Mouse (Mus musculus): ENCODE data around the gene Mup8. TPM values are rescaled to one million over a fixed set of nuclear protein-coding genes. Genes with fewer than 3 reads are reported as not detected.

Mup8 gene
- not detected in 2 replicates for polyA plus RNA-seq (2012; rRNA removed)

GRCm38 (mm10) chr4:60222499-60222898 lies at the start of gene Mup8:
Gene Mup8 (minus strand): TSS chr4:60222599.

Other genes starting within 250 kb of the Mup8 start
- not detected in 2 replicates for gene Mup7, start 152.1 kb downstream of the Mup8 start, polyA plus RNA-seq (2012; rRNA removed)
- not detected in 2 replicates for gene Mup2, start 68.3 kb downstream of the Mup8 start, polyA plus RNA-seq (2012; rRNA removed)
- gene Mup9, start 199.4 kb upstream of the Mup8 start, polyA plus RNA-seq (2012; rRNA removed) = not detected in 2 replicates